8 mouse cellular contexts compared by ENCODE assay signal in the genomic region with DNA sequence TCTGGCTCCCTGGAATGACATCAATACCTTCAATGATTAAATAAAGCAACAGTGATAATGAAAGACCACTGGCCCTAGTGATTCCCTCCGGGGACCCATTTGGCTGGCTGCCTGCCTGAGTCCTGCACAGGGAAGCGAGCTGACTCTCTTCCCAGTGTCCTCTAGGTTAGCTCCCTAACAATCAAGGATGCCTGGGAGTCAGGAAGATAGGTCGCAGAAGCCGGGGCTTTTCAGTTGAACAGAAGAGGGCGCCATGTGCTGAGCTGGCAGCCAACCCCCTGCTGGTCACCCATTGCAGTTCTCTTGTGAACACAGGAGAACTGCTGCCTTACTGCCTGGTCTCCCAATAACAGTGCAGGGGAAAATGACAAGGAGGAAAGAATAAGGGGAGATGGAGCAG.
DNase-seq lines count a peak whose midpoint lies in the region; ATAC-seq lines count a peak whose summit lies in the region.

No protein-coding gene starts in this region.

- DNase-seq in heart, adult 18-20 months = peak; percentile 75 to 82
- peak; percentile 85 for DNase-seq in adrenal gland, postnatal 14 days
- DNase-seq in embryonic facial prominence, embryonic 10.5 days (ENCODE audit: low spot score) = peak; percentile 69
- peak; percentile 38 to 39 for DNase-seq in layer of hippocampus, postnatal 36 days
- DNase-seq in thymus, adult 18-20 months = peak; percentile 16 to 20

- no peak overlapping the region for H3K4me3 ChIP-seq in heart, embryonic 12.5 days
- no peak overlapping the region for H3K4me3 ChIP-seq in embryonic facial prominence, embryonic 10.5 days
- H3K4me3 ChIP-seq in hindbrain, embryonic 12.5 days = no peak overlapping the region

- H3K27me3 ChIP-seq in heart, embryonic 12.5 days (replicated peaks) = no peaks in the 10 kb centered on the region
- no peaks in the 10 kb centered on the region for H3K27me3 ChIP-seq in embryonic facial prominence, embryonic 10.5 days (replicated peaks; ENCODE audit: low read depth, poor library complexity, severe bottlenecking)
- no peaks in the 10 kb centered on the region for H3K27me3 ChIP-seq in hindbrain, embryonic 12.5 days

- no peak overlapping the region for H3K27ac ChIP-seq in heart, embryonic 12.5 days (ENCODE audit: poor library complexity, severe bottlenecking)
- no peak overlapping the region for H3K27ac ChIP-seq in embryonic facial prominence, embryonic 10.5 days (replicated peaks)
- H3K27ac ChIP-seq in hindbrain, embryonic 12.5 days = no peak overlapping the region

- no peaks in the 10 kb centered on the region for H3K9me3 ChIP-seq in heart, embryonic 12.5 days (replicated peaks)
- H3K9me3 ChIP-seq in embryonic facial prominence, embryonic 10.5 days = no peaks in the 10 kb centered on the region
- H3K9me3 ChIP-seq in hindbrain, embryonic 12.5 days (replicated peaks) = no peaks in the 10 kb centered on the region

- WGBS in heart, embryonic 12.5 days = 12% methylated on average over 5 of the region's 5 CpGs
- WGBS in embryonic facial prominence, embryonic 10.5 days = 20% methylated on average over 5 of the region's 5 CpGs
- WGBS in hindbrain, embryonic 12.5 days = 16% methylated on average over 5 of the region's 5 CpGs

- no peaks in the 10 kb centered on the region for H3K36me3 ChIP-seq in heart, embryonic 12.5 days
- H3K36me3 ChIP-seq in embryonic facial prominence, embryonic 10.5 days (replicated peaks) = no peaks in the 10 kb centered on the region
- no peaks in the 10 kb centered on the region for H3K36me3 ChIP-seq in hindbrain, embryonic 12.5 days

- no peak overlapping the region for H3K9ac ChIP-seq in heart, embryonic 12.5 days
- no peak overlapping the region for H3K9ac ChIP-seq in hindbrain, embryonic 12.5 days

- ATAC-seq in heart, embryonic 12.5 days (ENCODE audit: insufficient number of reproducible peaks, low FRiP score) = no peak
- peak; percentile 64; the same call in 1 of the 2 replicates for ATAC-seq in hindbrain, embryonic 12.5 days (ENCODE audit: low FRiP score)
- peak; percentile 73 for ATAC-seq in megakaryocyte-erythroid progenitor cell, adult 5-6 weeks (replicated peaks; ENCODE audit: low FRiP score, low TSS enrichment, poor library complexity, severe bottlenecking)

- no peak overlapping the region for H3K4me2 ChIP-seq in heart, embryonic 12.5 days
- H3K4me2 ChIP-seq in hindbrain, embryonic 12.5 days (replicated peaks) = no peak overlapping the region

- H3K4me1 ChIP-seq in heart, embryonic 12.5 days (replicated peaks) = peaks cover 11% of the 10 kb centered on the region
- H3K4me1 ChIP-seq in embryonic facial prominence, embryonic 10.5 days = peaks cover 31% of the 10 kb centered on the region
- peaks cover 20% of the 10 kb centered on the region for H3K4me1 ChIP-seq in hindbrain, embryonic 12.5 days

Comparison
In these comparisons a context has a peak if more than half of its experiments do, and no peak if none do; other contexts are left out.
1. DNase-seq: peak in every context shown above with its lines; median percentile 85 in adrenal gland, postnatal 14 days; 78 in heart, adult 18-20 months; 69 in embryonic facial prominence, embryonic 10.5 days; 38 in layer of hippocampus, postnatal 36 days; 18 in thymus, adult 18-20 months.